Comparison of ENCODE assay signal across 8 mouse cellular contexts in the genomic region with DNA sequence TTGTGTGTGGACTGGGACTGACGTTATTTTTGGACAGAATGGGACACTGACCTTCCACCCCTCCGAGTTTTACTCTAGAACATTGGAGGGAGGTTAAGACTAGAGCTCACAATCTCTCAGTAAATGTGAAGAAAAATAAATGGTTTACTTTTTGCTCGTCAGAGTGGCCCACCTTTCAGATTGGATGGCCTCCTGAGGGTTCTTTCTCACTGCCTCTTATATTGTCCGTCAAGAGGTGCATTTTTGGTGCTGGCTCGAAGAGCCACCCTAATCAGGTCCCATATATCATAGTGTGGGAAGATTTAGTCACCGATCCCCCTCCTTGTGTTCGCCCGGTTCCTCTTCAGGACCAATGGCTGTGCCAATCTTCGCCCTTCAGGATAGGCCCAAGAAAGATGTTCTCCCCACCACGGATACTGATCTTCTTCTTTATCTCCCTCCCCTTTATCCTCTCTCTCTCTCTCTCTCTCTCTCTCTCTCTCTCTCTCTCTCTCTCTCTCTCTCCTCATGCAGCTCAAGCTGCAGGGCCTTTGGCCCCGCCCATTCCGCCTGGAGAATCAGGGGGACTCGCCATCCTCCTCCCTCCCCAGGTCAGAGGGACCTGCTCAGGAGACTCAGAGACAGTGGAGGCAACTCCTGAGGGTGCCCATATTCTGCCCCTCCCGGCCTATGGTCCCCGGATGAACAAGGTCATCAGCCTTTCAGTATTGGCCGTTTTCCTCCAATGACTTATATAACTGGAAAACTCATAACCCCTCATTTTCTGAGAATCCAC. TPM values are rescaled to one million over a fixed set of nuclear protein-coding genes. Genes with fewer than 3 reads are reported as not detected.
DNase-seq lines count a peak whose midpoint lies in the region; ATAC-seq and TF ChIP-seq lines count a peak whose summit lies in the region.

No protein-coding gene starts in this region.

- DNase-seq in lung, adult 2 months = no peak
- DNase-seq in lung, postnatal 25 days (ENCODE audit: low spot score) = no peak
- DNase-seq in c-Kit-positive CD71-positive TER-119-positive erythroid progenitor cells, embryonic 14.5 days (ENCODE audit: low spot score) = peak; percentile 35
- peak; percentile 36 for DNase-seq in kidney, postnatal 0 days (ENCODE audit: low spot score)
- DNase-seq in midbrain, embryonic 11.5 days (ENCODE audit: low spot score, missing footprints) = peak; percentile 88
- peak; percentile 30 for DNase-seq in thymus, postnatal 25 days
- no peak for DNase-seq in frontal cortex, postnatal 25 days (ENCODE audit: low spot score in 2 of 2)

- H3K4me3 ChIP-seq in lung, adult 2 months (replicated peaks; ENCODE audit: extremely low read depth, low read depth, low read length) = peak overlapping the region; percentile 95
- peak overlapping the region; percentile 70 for H3K4me3 ChIP-seq in forebrain, embryonic 16.5 days (replicated peaks; ENCODE audit: low read length)
- peak overlapping the region; percentile 87 for H3K4me3 ChIP-seq in kidney, postnatal 0 days (replicated peaks; ENCODE audit: low read depth, low read length)
- peak overlapping the region; percentile 74 for H3K4me3 ChIP-seq in midbrain, embryonic 11.5 days (ENCODE audit: low read depth, low read length)

- peak overlapping the region; percentile 72 for H3K9ac ChIP-seq in forebrain, embryonic 16.5 days (replicated peaks; ENCODE audit: low read depth, low read length)
- H3K9ac ChIP-seq in kidney, postnatal 0 days (ENCODE audit: low read depth, low read length) = peak overlapping the region; percentile 90
- peak overlapping the region; percentile 86 for H3K9ac ChIP-seq in midbrain, embryonic 11.5 days (ENCODE audit: low read length)

- H3K4me2 ChIP-seq in forebrain, embryonic 16.5 days (ENCODE audit: low read length) = peak overlapping the region; percentile 80
- peak overlapping the region; percentile 69 for H3K4me2 ChIP-seq in kidney, postnatal 0 days (ENCODE audit: low read length)
- peak overlapping the region; percentile 71 for H3K4me2 ChIP-seq in midbrain, embryonic 11.5 days

- 23% methylated on average over 16 of the region's 16 CpGs for WGBS in lung, adult 2 months
- WGBS in forebrain, embryonic 16.5 days = 47% methylated on average over 16 of the region's 16 CpGs
- 36% methylated on average over 16 of the region's 16 CpGs for WGBS in kidney, postnatal 0 days
- 60% methylated on average over 16 of the region's 16 CpGs for WGBS in midbrain, embryonic 11.5 days

- no peak for ATAC-seq in forebrain, embryonic 16.5 days
- no peak for ATAC-seq in kidney, postnatal 0 days (replicated peaks; ENCODE audit: low FRiP score, low read depth)
- ATAC-seq in midbrain, embryonic 11.5 days (ENCODE audit: low FRiP score) = no peak

- no peaks in the 10 kb centered on the region for H3K27me3 ChIP-seq in forebrain, embryonic 16.5 days (replicated peaks; ENCODE audit: control insufficient read depth, insufficient read depth, low read length)
- H3K27me3 ChIP-seq in kidney, postnatal 0 days (ENCODE audit: insufficient read depth, low read length) = no peaks in the 10 kb centered on the region
- no peaks in the 10 kb centered on the region for H3K27me3 ChIP-seq in midbrain, embryonic 11.5 days (ENCODE audit: control insufficient read depth, insufficient read depth, low read length)

- no peaks in the 10 kb centered on the region for H3K4me1 ChIP-seq in lung, adult 2 months (ENCODE audit: control insufficient read depth, insufficient read depth, low read length)
- H3K4me1 ChIP-seq in forebrain, embryonic 16.5 days (replicated peaks; ENCODE audit: control insufficient read depth, insufficient read depth, low read length) = peaks cover 11% of the 10 kb centered on the region
- no peaks in the 10 kb centered on the region for H3K4me1 ChIP-seq in kidney, postnatal 0 days (replicated peaks; ENCODE audit: insufficient read depth, low read length)
- peaks cover 10% of the 10 kb centered on the region for H3K4me1 ChIP-seq in midbrain, embryonic 11.5 days (ENCODE audit: control insufficient read depth, insufficient read depth, low read length)

- H3K27ac ChIP-seq in forebrain, embryonic 16.5 days (ENCODE audit: low read length) = peak overlapping the region; percentile 77; the same call in 1 of the 2 replicates
- H3K27ac ChIP-seq in kidney, postnatal 0 days = peak overlapping the region; percentile 85
- no peak overlapping the region for H3K27ac ChIP-seq in midbrain, embryonic 11.5 days (ENCODE audit: low read depth, low read length)

- no peak for TF ChIP-seq CTCF in lung, adult 2 months (IDR thresholded peaks at IDR 0.05; ENCODE audit: insufficient read depth, low read length)
- TF ChIP-seq CTCF in kidney, postnatal 0 days (IDR thresholded peaks at IDR 0.05; ENCODE audit: low read depth) = no peak

- TF ChIP-seq POLR2A in lung, adult 2 months (IDR thresholded peaks at IDR 0.05; ENCODE audit: borderline replicate concordance, extremely low read depth, low read depth, low read length) = no peak

- peaks cover 5% of the 10 kb centered on the region for H3K9me3 ChIP-seq in forebrain, embryonic 16.5 days (ENCODE audit: control insufficient read depth, low read length)
- H3K9me3 ChIP-seq in kidney, postnatal 0 days (replicated peaks; ENCODE audit: low read length) = no peaks in the 10 kb centered on the region
- peaks cover 21% of the 10 kb centered on the region for H3K9me3 ChIP-seq in midbrain, embryonic 11.5 days (ENCODE audit: control insufficient read depth, low read length)

- H3K36me3 ChIP-seq in forebrain, embryonic 16.5 days (ENCODE audit: control insufficient read depth, insufficient read depth) = peaks cover 36% of the 10 kb centered on the region
- peaks cover 18% of the 10 kb centered on the region for H3K36me3 ChIP-seq in kidney, postnatal 0 days (ENCODE audit: insufficient read depth, low read length)
- H3K36me3 ChIP-seq in midbrain, embryonic 11.5 days (ENCODE audit: control insufficient read depth, insufficient read depth, low read length) = peaks cover 36% of the 10 kb centered on the region

RNA-seq across cellular contexts. Expression of a gene that starts 1.1 kb away (rescaled TPM):
- polyA plus RNA-seq in lung, adult 2 months (2012; rRNA removed) = 0.06 and 0.14 TPM in 2 replicates
- polyA plus RNA-seq in forebrain, embryonic 16.5 days (2015; fragmentation: Nextera tagmentation; extraction: Ambion mirVana) = 2.9 and 4.8 TPM in 2 replicates
- polyA plus RNA-seq in kidney, postnatal 0 days (2015; fragmentation: Nextera tagmentation; extraction: Ambion mirVana) = 3.8 and 4.8 TPM in 2 replicates
- polyA plus RNA-seq in midbrain, embryonic 11.5 days (2014; fragmentation: Nextera tagmentation; extraction: Ambion mirVana) = 10.2 and 11.6 TPM in 2 replicates

RNA-seq across cellular contexts. Expression of a gene that starts 55.3 kb away (rescaled TPM):
- 4.6 and 5.3 TPM in 2 replicates for polyA plus RNA-seq in lung, adult 2 months (2012; rRNA removed)
- polyA plus RNA-seq in forebrain, embryonic 16.5 days (2015; fragmentation: Nextera tagmentation; extraction: Ambion mirVana) = 31.0 and 32.9 TPM in 2 replicates
- 16.9 and 19.3 TPM in 2 replicates for polyA plus RNA-seq in kidney, postnatal 0 days (2015; fragmentation: Nextera tagmentation; extraction: Ambion mirVana)
- polyA plus RNA-seq in midbrain, embryonic 11.5 days (2014; fragmentation: Nextera tagmentation; extraction: Ambion mirVana) = 48.4 and 54.7 TPM in 2 replicates

Comparison
In these comparisons a context has a peak if more than half of its experiments do, and no peak if none do; other contexts are left out.
1. DNase-seq: peak in c-Kit-positive CD71-positive TER-119-positive erythroid progenitor cells, embryonic 14.5 days (single experiment), kidney, postnatal 0 days (single experiment), midbrain, embryonic 11.5 days (single experiment) and thymus, postnatal 25 days (single experiment); none in lung, adult 2 months (single experiment), lung, postnatal 25 days (single experiment) and frontal cortex, postnatal 25 days (0 of 2).
2. Peak in every context shown above with its lines, with median percentiles within 50 percentile points of each other: H3K4me3 ChIP-seq, H3K4me2 ChIP-seq and H3K9ac ChIP-seq.